Mouse (Mus musculus) brain, embryonic 14.5 days (tissue): Measurements from ENCODE around the gene Adh6a.

Source experiments
- CTCF ChIP-seq: fragments of 200-500 bp; IDR thresholded peaks from 2 replicates; pipeline ENCODE4 v1.5.1; 2012; ENCODE audit warnings: inconsistent platforms, mild to moderate bottlenecking, moderate library complexity, borderline replicate concordance; ENCODE audit not compliant: insufficient read depth, insufficient read length; ENCODE audit errors: extremely low read depth
- POLR2A ChIP-seq: fragments of 200-500 bp; IDR thresholded peaks from 2 replicates; pipeline ENCODE4 v1.6.1; 2012; ENCODE audit warnings: mild to moderate bottlenecking, inconsistent platforms, borderline replicate concordance; ENCODE audit not compliant: poor library complexity, insufficient read depth, insufficient read length, severe bottlenecking; ENCODE audit errors: extremely low read depth

- no peak for TF ChIP-seq POLR2A
- TF ChIP-seq CTCF, result no peak
These were observed 40.0 kb upstream of the Adh6a start for GRCm38 (mm10) chr3:138273080-138273479.
